Mouse (Mus musculus): Measurements from ENCODE around the gene Prr15l. TPM values are rescaled to one million over a fixed set of nuclear protein-coding genes. Genes with fewer than 3 reads are reported as not detected.

Prr15l gene
- polyA plus RNA-seq, 1 experiment from 2014 or later: 0.27 TPM

GRCm38 (mm10) chr11:96972906-96973305 is 45.0 kb downstream of the Prr15l start:
- H3K9ac ChIP-seq (replicated peaks; ENCODE audit: low read depth, low read length): no peak overlapping the region
- no peak overlapping the region for H3K4me3 ChIP-seq (replicated peaks; ENCODE audit: low read length)
- WGBS: 73% methylated on average over 5 of the region's 5 CpGs
- H3K27ac ChIP-seq (ENCODE audit: low read length): no peak overlapping the region
- no peak for ATAC-seq
- H3K36me3 ChIP-seq (ENCODE audit: control insufficient read depth, insufficient read depth): no peaks in the 10 kb centered on the region
- H3K27me3 ChIP-seq (replicated peaks; ENCODE audit: control insufficient read depth, insufficient read depth, low read length): no peaks in the 10 kb centered on the region
- H3K4me1 ChIP-seq (replicated peaks; ENCODE audit: control insufficient read depth, insufficient read depth, low read length): peaks cover 16% of the 10 kb centered on the region
- no peaks in the 10 kb centered on the region for H3K9me3 ChIP-seq (ENCODE audit: control insufficient read depth, low read length)
- no peak overlapping the region for H3K4me2 ChIP-seq (ENCODE audit: low read length)

DNA sequence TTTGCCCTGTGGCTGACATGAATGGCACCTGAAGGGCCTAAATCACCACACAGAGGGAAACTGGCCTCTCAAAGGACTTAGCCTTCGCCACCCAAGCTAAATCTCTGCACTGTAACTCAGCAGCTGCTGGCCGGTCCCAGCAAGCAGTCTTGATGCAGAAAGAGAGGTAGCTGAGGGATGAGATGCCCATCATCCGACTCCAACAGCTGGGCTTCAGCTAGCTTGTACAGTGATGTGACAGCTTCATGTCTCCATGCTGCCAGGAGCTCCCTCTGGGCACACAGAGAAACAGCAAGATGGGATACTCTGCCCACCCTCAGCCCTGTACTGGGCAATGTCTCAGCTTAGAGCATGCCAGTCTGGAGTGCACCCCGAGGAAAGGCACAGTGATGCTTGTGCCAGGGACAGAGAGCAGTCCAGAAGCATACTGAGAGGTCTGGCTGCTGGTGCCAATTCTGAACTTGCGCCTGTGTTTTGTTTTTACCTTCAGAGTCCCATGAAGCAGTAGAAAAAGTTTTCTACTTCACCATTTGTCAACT is 45.6 kb downstream of the Prr15l start:
- no peak overlapping the region; the same call in 1 of the 2 replicates for H3K9ac ChIP-seq (replicated peaks; ENCODE audit: low read depth, low read length)

GRCm38 (mm10) chr11:96974813-96975212 is 46.9 kb downstream of the Prr15l start:
- Histone ChIP-seq H3K9ac (replicated peaks; ENCODE audit: low read depth, low read length) (no peak overlapping the region), H3K27me3 (replicated peaks; ENCODE audit: control insufficient read depth, insufficient read depth, low read length) (no peaks in the 10 kb centered on the region), H3K4me3 (replicated peaks; ENCODE audit: low read length) (no peak overlapping the region), H3K4me1 (replicated peaks; ENCODE audit: control insufficient read depth, insufficient read depth, low read length) (peaks cover 22% of the 10 kb centered on the region), H3K4me2 (ENCODE audit: low read length) (no peak overlapping the region), H3K9me3 (ENCODE audit: control insufficient read depth, low read length) (no peaks in the 10 kb centered on the region), H3K36me3 (ENCODE audit: control insufficient read depth, insufficient read depth) (no peaks in the 10 kb centered on the region), H3K27ac (ENCODE audit: low read length) (no peak overlapping the region)
- WGBS: 80% methylated on average over 5 of the region's 5 CpGs
- no peak for ATAC-seq

More for the DNA sequence above, 45.6 kb downstream of the Prr15l start:
- H3K4me1 ChIP-seq (replicated peaks; ENCODE audit: control insufficient read depth, insufficient read depth, low read length): peaks cover 19% of the 10 kb centered on the region
- WGBS: 82% methylated on average over 5 of the region's 5 CpGs
- no peak overlapping the region for H3K4me3 ChIP-seq (replicated peaks; ENCODE audit: low read length)
- ATAC-seq: no peak
- no peak overlapping the region for H3K4me2 ChIP-seq (ENCODE audit: low read length)
- H3K27ac ChIP-seq (ENCODE audit: low read length): no peak overlapping the region
- H3K27me3 ChIP-seq (replicated peaks; ENCODE audit: control insufficient read depth, insufficient read depth, low read length): no peaks in the 10 kb centered on the region
- H3K36me3 ChIP-seq (ENCODE audit: control insufficient read depth, insufficient read depth): no peaks in the 10 kb centered on the region
- no peaks in the 10 kb centered on the region for H3K9me3 ChIP-seq (ENCODE audit: control insufficient read depth, low read length)

GRCm38 (mm10) chr11:96975511-96976378 is 47.8 kb downstream of the Prr15l start:
- peak overlapping the region; percentile 87 for H3K4me2 ChIP-seq (ENCODE audit: low read length)
- H3K4me3 ChIP-seq (replicated peaks; ENCODE audit: low read length): no peak overlapping the region
- H3K27me3 ChIP-seq (replicated peaks; ENCODE audit: control insufficient read depth, insufficient read depth, low read length): no peaks in the 10 kb centered on the region
- no peaks in the 10 kb centered on the region for H3K36me3 ChIP-seq (ENCODE audit: control insufficient read depth, insufficient read depth)
- H3K4me1 ChIP-seq (replicated peaks; ENCODE audit: control insufficient read depth, insufficient read depth, low read length): peaks cover 22% of the 10 kb centered on the region
- no peak for ATAC-seq
- WGBS: 82% methylated on average over 10 of the region's 10 CpGs
- no peaks in the 10 kb centered on the region for H3K9me3 ChIP-seq (ENCODE audit: control insufficient read depth, low read length)
- H3K27ac ChIP-seq (ENCODE audit: low read length): no peak overlapping the region
- H3K9ac ChIP-seq (replicated peaks; ENCODE audit: low read depth, low read length): peak overlapping the region; percentile 96; the same call in 1 of the 2 replicates

DNA sequence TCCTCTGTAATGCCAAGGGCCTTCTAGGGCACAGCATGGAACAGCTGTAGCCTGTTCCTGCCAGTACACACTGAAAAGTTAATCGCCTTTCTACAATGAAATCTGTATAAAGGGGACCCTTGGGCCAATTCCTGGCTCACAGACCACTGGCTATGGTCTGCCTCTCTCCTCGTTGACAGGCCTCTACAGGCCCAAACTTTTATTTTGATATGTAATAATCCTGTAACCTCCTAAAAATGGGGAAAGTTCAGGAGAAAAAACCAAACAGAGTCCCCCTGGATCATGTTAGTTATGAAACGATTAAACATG is 48.4 kb downstream of the Prr15l start:
- Histone ChIP-seq H3K4me3 (replicated peaks; ENCODE audit: low read length) (peak overlapping the region; percentile 72), H3K4me1 (replicated peaks; ENCODE audit: control insufficient read depth, insufficient read depth, low read length) (peaks cover 22% of the 10 kb centered on the region), H3K4me2 (ENCODE audit: low read length) (peak overlapping the region; percentile 87), H3K27me3 (replicated peaks; ENCODE audit: control insufficient read depth, insufficient read depth, low read length) (no peaks in the 10 kb centered on the region), H3K36me3 (ENCODE audit: control insufficient read depth, insufficient read depth) (no peaks in the 10 kb centered on the region), H3K9me3 (ENCODE audit: control insufficient read depth, low read length) (no peaks in the 10 kb centered on the region), H3K27ac (ENCODE audit: low read length) (no peak overlapping the region), H3K9ac (replicated peaks; ENCODE audit: low read depth, low read length) (peak overlapping the region; percentile 96)
- 54% methylated on average over 3 of the region's 3 CpGs for whole genome bisulfite sequencing
- ATAC-seq: no peak

DNA sequence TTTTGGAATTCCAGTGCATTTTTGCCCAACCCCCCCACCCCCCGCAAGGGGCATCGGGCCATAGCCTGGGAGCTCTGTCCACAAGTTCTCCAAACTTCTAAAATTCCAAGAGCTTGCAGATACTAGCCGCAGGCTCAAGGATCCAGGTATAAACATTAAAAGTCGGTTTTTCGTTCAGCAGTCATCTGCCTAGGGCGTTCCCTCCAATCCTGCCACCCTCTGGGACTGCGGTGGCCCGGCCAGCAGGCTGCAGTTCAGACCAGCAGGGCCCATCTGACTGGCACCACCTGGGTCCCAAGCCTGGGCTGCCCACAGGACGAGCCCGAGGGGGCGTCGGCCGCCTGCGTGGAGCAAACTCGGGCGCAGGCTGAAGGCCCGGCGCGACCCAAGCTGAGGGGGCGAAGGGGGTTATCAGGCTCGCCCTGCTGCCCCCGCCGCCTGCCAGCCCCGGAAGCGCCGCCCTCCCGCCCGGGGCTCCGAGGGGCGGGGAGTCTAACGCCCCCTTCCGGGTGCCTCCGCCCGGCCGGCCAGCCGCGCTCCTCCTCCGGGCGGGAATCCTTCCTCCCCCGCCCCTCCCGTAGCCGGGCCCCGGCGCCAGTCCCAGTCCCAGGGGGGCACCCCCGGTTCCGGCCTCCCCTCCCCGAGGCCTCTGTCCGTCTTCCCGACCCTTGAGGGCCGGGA is 49.1 kb downstream of the Prr15l start:
- H3K27me3 ChIP-seq (replicated peaks; ENCODE audit: control insufficient read depth, insufficient read depth, low read length): no peaks in the 10 kb centered on the region
- H3K4me2 ChIP-seq (ENCODE audit: low read length): peak overlapping the region; percentile 87
- peak overlapping the region; percentile 97 for H3K27ac ChIP-seq (ENCODE audit: low read length)
- H3K9me3 ChIP-seq (ENCODE audit: control insufficient read depth, low read length): no peaks in the 10 kb centered on the region
- peak; percentile 69 for ATAC-seq
- no peaks in the 10 kb centered on the region for H3K36me3 ChIP-seq (ENCODE audit: control insufficient read depth, insufficient read depth)
- H3K4me3 ChIP-seq (replicated peaks; ENCODE audit: low read length): peak overlapping the region; percentile 72
- H3K9ac ChIP-seq (replicated peaks; ENCODE audit: low read depth, low read length): peak overlapping the region; percentile 96
- WGBS: under 1% methylated on average over 49 of the region's 50 CpGs
- H3K4me1 ChIP-seq (replicated peaks; ENCODE audit: control insufficient read depth, insufficient read depth, low read length): peaks cover 20% of the 10 kb centered on the region

- no peaks in the 10 kb centered on the region for H3K36me3 ChIP-seq (ENCODE audit: control insufficient read depth, insufficient read depth)
- peak; percentile 98 for ATAC-seq
- no peaks in the 10 kb centered on the region for H3K9me3 ChIP-seq (ENCODE audit: control insufficient read depth, low read length)
- H3K4me2 ChIP-seq (ENCODE audit: low read length): peak overlapping the region; percentile 81
- peak overlapping the region; percentile 96 for H3K9ac ChIP-seq (replicated peaks; ENCODE audit: low read depth, low read length)
- peak overlapping the region; percentile 97 for H3K27ac ChIP-seq (ENCODE audit: low read length)
- H3K27me3 ChIP-seq (replicated peaks; ENCODE audit: control insufficient read depth, insufficient read depth, low read length): no peaks in the 10 kb centered on the region
- WGBS: 0% methylated on average over 45 of the region's 45 CpGs
- H3K4me1 ChIP-seq (replicated peaks; ENCODE audit: control insufficient read depth, insufficient read depth, low read length): peaks cover 20% of the 10 kb centered on the region
- H3K4me3 ChIP-seq (replicated peaks; ENCODE audit: low read length): peak overlapping the region; percentile 72
Measured at GRCm38 (mm10) chr11:96977606-96978400, 49.9 kb downstream of the Prr15l start.

GRCm38 (mm10) chr11:96978401-96979246 is 50.7 kb downstream of the Prr15l start:
- no peaks in the 10 kb centered on the region for H3K9me3 ChIP-seq (ENCODE audit: control insufficient read depth, low read length)
- H3K27ac ChIP-seq (ENCODE audit: low read length): peak overlapping the region; percentile 80
- H3K36me3 ChIP-seq (ENCODE audit: control insufficient read depth, insufficient read depth): no peaks in the 10 kb centered on the region
- WGBS: 31% methylated on average over 17 of the region's 17 CpGs
- H3K27me3 ChIP-seq (replicated peaks; ENCODE audit: control insufficient read depth, insufficient read depth, low read length): no peaks in the 10 kb centered on the region
- H3K9ac ChIP-seq (replicated peaks; ENCODE audit: low read depth, low read length): peak overlapping the region; percentile 70
- H3K4me3 ChIP-seq (replicated peaks; ENCODE audit: low read length): peak overlapping the region; percentile 57
- H3K4me1 ChIP-seq (replicated peaks; ENCODE audit: control insufficient read depth, insufficient read depth, low read length): peaks cover 18% of the 10 kb centered on the region
- no peak for ATAC-seq
- peak overlapping the region; percentile 81 for H3K4me2 ChIP-seq (ENCODE audit: low read length)
